Mouse (Mus musculus): ENCODE data around the gene A830005F24Rik.
"Not testable (repeated sequence)": the region's sequence is repeated elsewhere in the genome, so short reads cannot be mapped to it uniquely, and the experiment has no call there.

The A830005F24Rik gene

DNA sequence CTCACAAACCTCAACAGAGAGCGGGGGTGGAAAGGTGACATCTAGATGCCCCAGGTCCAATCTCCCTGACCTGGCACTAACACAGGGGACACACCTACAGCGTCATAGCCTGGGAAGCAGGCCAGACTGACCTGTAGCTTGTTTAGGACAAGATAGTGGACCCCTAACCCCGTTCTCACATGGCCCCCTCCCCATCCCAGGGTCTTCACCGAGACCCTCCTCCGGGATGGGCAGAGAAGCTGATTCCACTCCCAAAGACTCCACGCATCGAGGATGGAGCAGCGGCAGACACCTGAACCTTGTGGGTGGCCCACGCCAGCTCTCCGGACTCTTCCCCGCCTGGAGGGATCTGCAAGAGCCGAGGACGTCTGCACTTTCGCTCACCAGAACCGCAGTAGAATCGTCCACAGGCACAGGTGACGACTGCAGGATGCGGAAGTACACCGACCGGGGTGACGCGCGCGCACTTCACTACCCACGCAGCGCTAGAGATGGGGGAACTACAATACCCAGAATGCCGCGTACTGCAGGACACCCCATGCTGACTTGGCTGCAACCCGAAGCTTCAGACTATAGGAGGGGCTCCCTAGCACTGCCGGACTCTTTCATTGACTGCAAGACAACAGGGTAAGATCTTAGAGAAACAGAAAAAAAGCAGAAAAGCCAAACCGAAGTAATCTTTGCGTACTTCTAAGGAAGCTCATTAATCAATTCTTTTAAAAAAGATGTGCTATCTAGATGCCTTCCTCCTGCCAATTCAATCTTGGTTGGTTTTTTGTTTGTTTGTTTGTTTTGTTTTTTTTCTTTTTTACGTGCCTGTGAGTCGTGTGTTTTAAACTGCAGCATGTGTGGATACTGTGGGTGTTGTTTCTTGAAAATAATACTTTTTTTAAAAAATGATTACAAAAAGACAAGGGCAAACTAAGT, at the start of gene A830005F24Rik, which contains the start of gene Zfp169:
Gene A830005F24Rik, plus strand, starts transcription at position 568 of the 927 bp plus-strand sequence.
Gene Zfp169, minus strand, starts transcription at position 449 of the 927 bp plus-strand sequence.
- DNase-seq: peak; percentile 93

DNA sequence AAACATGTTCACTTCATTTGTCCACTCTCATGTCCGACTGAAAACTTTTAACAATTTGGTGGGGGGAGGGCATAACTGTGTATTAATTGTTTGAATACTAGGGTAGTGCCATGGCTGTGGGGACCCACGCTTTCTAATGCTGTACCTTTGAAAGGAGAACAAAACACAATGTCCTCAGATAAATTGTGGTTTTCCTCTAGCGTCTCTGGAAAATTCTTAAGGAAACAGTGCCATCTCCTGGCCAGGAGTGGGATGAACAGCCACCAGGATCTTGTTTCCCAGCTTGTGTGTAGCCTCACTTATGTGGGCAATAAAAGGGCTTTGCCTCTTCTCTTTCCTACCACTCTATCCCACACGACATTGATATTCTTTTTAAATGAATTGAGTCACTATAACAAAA, 49.2 kb upstream of the A830005F24Rik start:
- DNase-seq: peak; percentile 49

GRCm38 (mm10) chr13:48466186-48466585, 47.2 kb upstream of the A830005F24Rik start:
- DNase-seq: no peak

- no peak for DNase-seq
Measured at GRCm38 (mm10) chr13:48468656-48469180, 44.7 kb upstream of the A830005F24Rik start.

GRCm38 (mm10) chr13:48483606-48484005, 29.8 kb upstream of the A830005F24Rik start:
- no peak for DNase-seq

DNA sequence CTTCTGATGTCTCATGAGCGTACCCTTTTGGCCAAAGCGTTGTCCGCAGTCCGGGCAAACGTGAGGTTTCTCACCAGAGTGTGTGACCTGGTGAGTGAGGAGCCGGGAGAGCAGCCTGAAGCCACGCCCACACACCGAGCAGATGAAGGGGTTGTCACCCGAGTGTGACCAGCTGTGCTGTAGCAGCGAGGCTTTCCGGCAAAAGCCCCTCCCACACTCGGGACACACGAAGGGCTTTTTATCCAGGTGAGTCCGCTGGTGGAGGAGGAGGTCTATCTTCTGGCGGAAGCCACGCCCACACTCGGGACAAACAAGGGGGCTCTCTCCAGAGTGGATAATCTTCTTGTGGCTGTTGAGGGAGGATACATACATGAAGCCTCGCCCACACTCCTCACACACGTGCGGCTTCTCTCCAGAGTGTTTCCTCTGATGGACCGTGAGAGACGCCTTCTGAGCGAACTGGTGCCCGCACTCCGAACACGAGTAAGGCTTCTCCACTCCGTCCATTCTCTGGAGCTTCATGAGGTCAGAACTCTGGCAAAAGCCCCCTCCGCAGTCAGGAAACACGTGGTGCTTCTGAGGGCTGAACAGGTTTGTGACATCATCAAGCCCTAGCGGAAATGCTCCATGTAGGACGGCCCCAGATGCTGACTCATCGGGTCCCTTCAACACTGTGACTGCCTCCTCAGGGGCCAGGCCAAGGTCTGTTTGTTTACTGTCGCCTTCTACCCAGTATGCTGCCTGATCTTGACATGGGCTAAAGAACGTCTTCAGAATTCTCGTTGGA, 22.8 kb upstream of the A830005F24Rik start:
- no peak for DNase-seq

DNA sequence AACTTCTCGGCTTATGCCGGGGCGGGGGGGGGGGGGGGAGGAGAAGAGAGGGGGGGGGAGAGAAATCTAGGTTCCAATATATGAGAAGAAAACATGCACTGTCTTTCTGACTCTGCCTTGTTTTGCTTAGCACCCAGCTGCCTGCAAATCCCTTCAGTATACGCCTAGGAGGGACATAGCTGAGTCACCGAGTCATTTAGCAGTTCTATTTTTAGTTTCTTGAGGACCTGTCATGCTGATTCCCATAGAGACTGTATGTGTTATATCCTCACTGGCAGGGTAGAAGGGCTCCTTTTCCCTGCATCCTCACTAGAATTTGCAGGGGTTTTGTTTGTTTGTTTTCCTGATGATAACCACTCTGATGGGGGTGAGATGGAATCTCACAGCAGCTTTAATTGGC, 20.2 kb upstream of the A830005F24Rik start:
- DNase-seq: no peak

- DNase-seq: peak; percentile 78
Measured at GRCm38 (mm10) chr13:48497693-48498221, 15.6 kb upstream of the A830005F24Rik start.

DNA sequence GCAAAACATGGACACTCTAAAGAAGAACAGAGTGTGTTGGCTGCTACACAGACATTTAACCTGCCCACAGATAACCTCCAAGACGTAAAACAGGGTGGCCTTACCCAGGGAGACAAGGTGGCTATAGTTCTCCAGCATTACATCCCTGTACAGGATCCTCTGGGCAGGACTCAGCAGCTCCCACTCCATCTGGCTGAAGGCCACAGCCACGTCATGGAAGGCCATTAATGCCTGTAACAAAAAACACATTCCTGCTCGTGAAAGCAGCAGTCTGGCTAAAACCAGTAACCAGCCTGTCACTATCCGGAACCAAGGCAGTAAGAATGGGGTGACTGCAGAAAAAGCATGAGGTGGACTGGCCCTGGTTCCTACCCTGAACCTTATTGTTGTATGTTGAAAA, 14.7 kb upstream of the A830005F24Rik start:
- no peak for DNase-seq

DNA sequence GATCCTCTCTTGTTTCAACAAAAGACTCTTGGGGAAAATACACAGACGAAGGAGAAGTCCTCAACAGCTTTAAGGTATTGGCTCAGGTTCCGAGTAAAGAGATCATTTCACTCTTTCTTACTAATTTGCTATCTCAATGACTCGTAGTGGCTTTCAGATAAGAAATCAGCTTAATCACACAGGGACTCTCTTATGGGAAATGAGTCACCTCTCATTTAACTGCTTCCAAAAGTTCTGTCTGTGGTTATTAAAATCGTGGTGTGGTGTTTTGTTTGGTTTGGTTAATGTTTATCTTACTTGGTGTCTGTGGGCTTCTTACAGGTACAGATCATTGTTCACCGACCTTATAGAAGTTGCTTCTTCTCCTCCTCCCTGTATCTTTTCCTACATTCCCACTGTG, 10.9 kb upstream of the A830005F24Rik start:
- DNase-seq: no peak

DNA sequence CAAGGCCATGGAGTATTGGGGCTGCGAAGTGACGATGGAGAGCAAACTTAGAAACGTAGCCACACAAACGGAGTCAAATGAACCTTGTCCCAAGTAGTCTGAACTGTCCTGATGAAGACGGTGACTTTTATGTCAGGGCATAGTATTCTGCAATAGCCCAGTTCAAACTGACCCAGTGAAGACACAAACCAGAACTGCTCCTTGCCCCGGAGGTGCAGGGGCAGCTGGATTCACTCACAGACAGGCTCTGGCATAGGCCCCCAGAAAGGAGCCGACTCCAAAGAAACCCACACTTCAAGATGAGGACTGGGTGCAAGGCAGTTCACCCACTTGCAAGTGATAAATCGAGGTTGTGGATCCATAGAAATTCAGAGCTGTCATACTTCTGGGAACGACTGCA, 4.7 kb upstream of the A830005F24Rik start:
- DNase-seq: no peak

DNA sequence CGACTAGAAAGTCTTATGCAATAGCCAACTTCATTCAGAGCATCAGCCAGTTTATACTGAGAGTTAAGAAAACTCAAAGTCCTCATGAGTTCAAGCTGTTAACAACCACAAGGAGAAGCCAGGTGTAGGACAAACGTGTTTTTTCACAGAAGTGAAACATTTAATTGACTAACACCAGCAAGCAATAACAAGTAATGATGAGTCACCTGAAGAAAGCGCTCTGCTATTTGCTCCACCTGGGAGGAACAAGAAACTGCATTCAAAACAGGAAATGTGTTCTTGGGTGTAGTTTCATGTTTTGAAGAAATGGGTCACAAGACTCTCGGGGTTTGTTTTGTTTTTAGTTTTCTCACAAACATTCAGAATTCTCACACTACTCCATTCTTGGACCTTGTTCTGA, 2.5 kb downstream of the A830005F24Rik start:
- DNase-seq: no peak

- not testable (repeated sequence) for DNase-seq
Measured at GRCm38 (mm10) chr13:48519122-48519521, 5.8 kb downstream of the A830005F24Rik start.

DNA sequence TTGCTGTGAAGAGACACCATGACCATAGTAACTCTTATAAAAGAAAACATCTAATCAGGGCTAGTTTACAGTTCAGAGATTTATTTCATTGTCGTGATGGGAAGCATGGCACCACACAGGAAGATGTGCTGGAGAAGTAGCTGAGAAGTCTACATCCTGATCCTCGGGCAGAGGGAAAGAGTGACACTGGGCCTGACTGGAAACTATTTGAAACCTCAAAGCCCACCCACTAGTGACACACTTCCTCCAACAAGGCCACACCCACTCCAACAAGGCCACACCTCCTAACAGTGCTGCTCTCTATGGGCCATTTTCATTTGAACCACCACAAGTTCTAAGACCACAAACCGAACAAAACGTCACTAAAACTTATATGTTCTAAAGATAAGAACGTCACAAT, 12.4 kb downstream of the A830005F24Rik start:
- no peak for DNase-seq

- DNase-seq: peak; percentile 66
Measured at GRCm38 (mm10) chr13:48528123-48528871, 14.9 kb downstream of the A830005F24Rik start.

GRCm38 (mm10) chr13:48529028-48529427, 15.7 kb downstream of the A830005F24Rik start:
- DNase-seq: no peak

DNA sequence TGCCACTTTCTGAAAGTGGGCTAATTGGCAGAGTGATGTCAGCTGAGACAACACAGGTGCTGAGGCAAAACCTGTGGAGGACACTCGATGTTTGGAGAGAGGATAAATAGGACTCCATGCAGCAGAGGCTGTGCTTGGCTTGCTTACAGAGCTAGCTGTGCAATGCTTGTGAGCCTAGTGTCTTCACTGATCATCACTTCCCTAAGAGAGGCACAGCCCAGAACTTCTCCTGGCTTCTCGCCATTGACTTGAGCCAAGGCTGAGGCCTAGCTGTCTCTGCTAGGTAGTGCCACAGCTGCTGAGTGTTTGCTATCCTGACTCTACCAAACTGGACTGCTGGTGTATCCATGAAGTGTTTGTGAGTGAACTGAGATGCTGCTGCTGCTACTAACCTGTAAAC, 17.3 kb downstream of the A830005F24Rik start:
- DNase-seq: no peak

DNA sequence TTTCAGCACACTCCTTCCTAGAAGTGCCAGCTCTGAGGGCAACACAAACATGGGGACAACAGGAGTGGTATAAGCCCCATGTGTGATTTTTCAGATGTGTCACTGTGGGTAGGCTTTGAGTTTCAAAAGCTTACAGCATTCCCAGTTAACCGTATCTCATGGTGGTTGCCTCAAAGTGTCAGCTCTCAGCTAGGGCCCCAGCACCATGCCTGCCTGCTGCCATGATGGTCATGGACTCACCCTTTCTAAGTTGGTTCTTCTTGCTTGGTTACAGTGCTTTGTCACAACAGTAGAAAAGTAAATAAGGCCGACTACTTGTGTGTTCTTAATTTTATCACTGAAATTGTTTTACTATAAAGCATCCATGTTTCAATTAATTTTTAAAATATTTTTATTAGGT, 18.1 kb downstream of the A830005F24Rik start:
- no peak for DNase-seq

GRCm38 (mm10) chr13:48533441-48533840, 20.1 kb downstream of the A830005F24Rik start:
- no peak for DNase-seq

DNA sequence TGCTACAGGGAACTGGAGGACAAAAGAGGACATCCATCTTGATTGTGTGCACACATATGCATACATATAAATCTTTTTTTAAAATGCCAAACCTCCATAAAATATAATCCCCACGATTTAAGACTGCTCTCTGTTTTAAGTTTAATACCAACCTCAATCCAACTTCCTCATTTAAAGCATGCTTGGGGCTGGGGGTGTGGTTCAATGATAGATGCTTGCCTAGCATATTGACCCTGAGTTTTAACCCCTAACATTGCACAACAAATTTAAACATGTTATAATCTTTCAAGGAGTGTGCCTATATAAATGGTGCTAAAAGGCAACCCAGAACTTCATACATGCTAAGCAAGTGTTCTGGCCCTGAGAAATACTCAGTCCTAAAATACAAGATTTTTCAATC, 27.1 kb downstream of the A830005F24Rik start:
- DNase-seq: no peak

GRCm38 (mm10) chr13:48544391-48544790, 31.0 kb downstream of the A830005F24Rik start:
- no peak for DNase-seq

DNA sequence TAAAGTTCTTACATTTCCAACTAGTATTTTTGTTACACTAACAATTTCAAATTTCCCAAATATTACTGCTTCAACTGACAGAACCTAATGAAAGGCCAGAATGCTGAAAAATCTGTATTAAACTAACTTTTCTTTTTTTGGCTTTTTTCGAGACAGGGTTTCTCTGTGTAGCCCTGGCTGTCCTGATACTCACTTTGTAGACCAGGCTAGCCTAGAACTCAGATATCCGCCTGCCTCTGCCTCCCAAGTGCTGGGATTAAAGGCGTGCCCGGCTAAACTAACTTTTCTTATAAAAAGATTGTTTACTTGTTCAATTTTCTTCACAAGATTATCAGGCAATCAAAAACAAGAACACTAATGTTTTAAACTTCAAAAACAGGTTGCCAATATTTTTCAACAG, 31.5 kb downstream of the A830005F24Rik start:
- no peak for DNase-seq
